Mouse (Mus musculus) hindbrain, embryonic 10.5 days (tissue): ENCODE measurements around the gene Timm13. TPM values are rescaled to one million over a fixed set of nuclear protein-coding genes. Genes with fewer than 3 reads are reported as not detected.

Source experiments
- DNase-seq: peaks from one replicate; pipeline ENCODE4 v3.0.0-alpha.2; 2017; ENCODE audit warnings: low spot score
- H3K27ac ChIP-seq: fragments of 300-500 bp; sonication (generic); 2 replicates; pipeline ENCODE4 v1.5.1; 2016; ENCODE audit warnings: mild to moderate bottlenecking, moderate library complexity
- H3K27me3 ChIP-seq: fragments of 300-500 bp; sonication (generic); 2 replicates; pipeline ENCODE4 v1.6.1; 2016; ENCODE audit warnings: mild to moderate bottlenecking; ENCODE audit not compliant: poor library complexity, insufficient read depth, severe bottlenecking
- H3K36me3 ChIP-seq: fragments of 300-500 bp; sonication (generic); 2 replicates; pipeline ENCODE4 v1.6.1; 2016; ENCODE audit warnings: mild to moderate bottlenecking, moderate library complexity
- H3K4me1 ChIP-seq: fragments of 300-500 bp; sonication (generic); replicated peaks from 2 replicates; pipeline ENCODE4 v1.6.1; 2016; ENCODE audit warnings: mild to moderate bottlenecking
- H3K4me3 ChIP-seq: fragments of 300-500 bp; sonication (generic); 2 replicates; pipeline ENCODE4 v1.5.1; 2016; ENCODE audit warnings: mild to moderate bottlenecking, moderate library complexity
- H3K9me3 ChIP-seq: fragments of 300-500 bp; sonication (generic); 2 replicates; pipeline ENCODE4 v1.6.1; 2016; ENCODE audit warnings: mild to moderate bottlenecking, moderate library complexity
- WGBS: fragments of 180-500 bp; shearing (Covaris S2); methylation state at CpG from one replicate; pipeline ENCODE4 v1.1.7; 2016; 5-methylcytosine and 5-hydroxymethylcytosine counted together
- polyA plus RNA-seq: library from polyadenylated mRNA; unstranded; fragments of >200 nt; fragmentation: Nextera tagmentation; extraction: Ambion mirVana; gene quantifications from 2 replicates; pipeline ENCODE4 v1.2.1, GENCODE M21; 2016

The Timm13 gene
- polyA plus RNA-seq, 1 experiment from 2014 or later: 391 TPM

- Histone ChIP-seq H3K27ac (0 out of 2 replicates have a peak overlapping the region, but pooled peaks have one; percentile 12), H3K9me3 (peaks cover under 1% of the 10 kb centered on the region; the same call in 1 of the 2 replicates), H3K4me1 (peaks cover 39% of the 10 kb centered on the region), H3K36me3 (peaks cover 37% of the 10 kb centered on the region), H3K4me3 (peak overlapping the region; percentile 32), H3K27me3 (peaks cover 9% of the 10 kb centered on the region; the same call in 1 of the 2 replicates)
- no peak for DNase-seq
- 34% methylated on average over 41 of the region's 41 CpGs for WGBS
Observed at GRCm38 (mm10) chr10:80897861-80898510, 2.8 kb downstream of the Timm13 start.

- H3K27me3 ChIP-seq: peaks cover 9% of the 10 kb centered on the region; the same call in 1 of the 2 replicates
- no peak for DNase-seq
- H3K4me3 ChIP-seq: no peak overlapping the region
- 73% methylated on average over 24 of the region's 24 CpGs for WGBS
- no peak overlapping the region; the same call in 1 of the 2 replicates for H3K27ac ChIP-seq
- H3K36me3 ChIP-seq: peaks cover 26% of the 10 kb centered on the region
- peaks cover 12% of the 10 kb centered on the region for H3K9me3 ChIP-seq
- peaks cover 39% of the 10 kb centered on the region for H3K4me1 ChIP-seq
Observed at GRCm38 (mm10) chr10:80896581-80897485, 3.9 kb downstream of the Timm13 start.

- no peak for DNase-seq
- peaks cover 13% of the 10 kb centered on the region for H3K9me3 ChIP-seq
- H3K4me1 ChIP-seq: peaks cover 35% of the 10 kb centered on the region
- H3K4me3 ChIP-seq: no peak overlapping the region
- WGBS: 82% methylated on average over 6 of the region's 6 CpGs
- peaks cover 21% of the 10 kb centered on the region for H3K36me3 ChIP-seq
- peaks cover 10% of the 10 kb centered on the region; the same call in 1 of the 2 replicates for H3K27me3 ChIP-seq
- no peak overlapping the region for H3K27ac ChIP-seq
Observed at GRCm38 (mm10) chr10:80895697-80896096, 5.1 kb downstream of the Timm13 start.

DNA sequence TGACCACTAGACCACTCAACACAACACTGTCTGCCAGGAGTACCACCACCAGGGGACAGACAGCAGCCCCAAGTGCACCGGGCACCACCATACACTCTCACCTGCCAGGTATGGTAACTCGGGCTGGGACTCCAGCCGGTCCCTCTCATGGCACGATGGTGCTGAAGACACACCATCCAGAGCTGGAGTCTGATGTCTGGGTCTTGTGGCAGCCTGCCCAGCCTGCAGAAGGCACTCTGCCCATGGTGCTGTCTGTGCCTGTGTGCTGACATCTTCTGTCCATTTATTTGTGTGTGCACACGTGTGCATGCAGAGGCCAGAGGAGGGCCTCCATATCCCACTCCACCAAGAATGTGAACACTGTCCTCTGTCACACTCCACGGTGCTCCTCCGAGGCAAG is 5.7 kb downstream of the Timm13 start:
- WGBS: 90% methylated on average over 7 of the region's 7 CpGs
- peaks cover 36% of the 10 kb centered on the region for H3K4me1 ChIP-seq
- peaks cover 21% of the 10 kb centered on the region for H3K36me3 ChIP-seq
- no peak overlapping the region for H3K4me3 ChIP-seq
- peaks cover 16% of the 10 kb centered on the region for H3K27me3 ChIP-seq
- no peak overlapping the region for H3K27ac ChIP-seq
- no peak for DNase-seq
- H3K9me3 ChIP-seq: peaks cover 13% of the 10 kb centered on the region

DNA sequence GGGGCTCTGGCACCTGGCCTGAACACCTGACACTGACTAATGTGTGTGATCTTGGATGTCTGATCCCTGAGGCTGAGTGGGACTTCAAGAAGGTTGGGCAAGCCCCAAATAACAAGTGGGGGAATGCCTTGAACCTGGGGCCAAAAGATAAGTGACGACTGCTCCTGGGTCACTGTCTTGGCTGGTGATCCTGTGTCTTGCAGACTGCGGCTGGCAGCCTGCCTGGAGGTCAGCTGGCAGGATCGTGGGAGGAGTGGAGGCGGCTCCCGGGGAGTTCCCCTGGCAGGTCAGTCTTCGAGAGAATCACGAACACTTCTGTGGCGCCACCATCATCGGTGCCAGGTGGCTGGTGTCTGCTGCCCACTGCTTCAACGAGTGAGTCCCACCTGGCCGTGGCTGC is 13.6 kb downstream of the Timm13 start:
- Histone ChIP-seq H3K36me3 (no peaks in the 10 kb centered on the region), H3K4me3 (no peak overlapping the region), H3K27ac (no peak overlapping the region), H3K27me3 (peaks cover 36% of the 10 kb centered on the region), H3K9me3 (peaks cover 4% of the 10 kb centered on the region), H3K4me1 (peaks cover 5% of the 10 kb centered on the region; the same call in 1 of the 2 replicates)
- no peak for DNase-seq
- WGBS: 79% methylated on average over 11 of the region's 11 CpGs

GRCm38 (mm10) chr10:80881301-80881700 is 19.5 kb downstream of the Timm13 start:
- WGBS: 24% methylated on average over 10 of the region's 10 CpGs
- no peaks in the 10 kb centered on the region; the same call in 1 of the 2 replicates for H3K27me3 ChIP-seq
- no peaks in the 10 kb centered on the region for H3K36me3 ChIP-seq
- H3K27ac ChIP-seq: no peak overlapping the region
- peaks cover 9% of the 10 kb centered on the region for H3K4me1 ChIP-seq
- DNase-seq: peak; percentile 79
- H3K4me3 ChIP-seq: no peak overlapping the region
- no peaks in the 10 kb centered on the region for H3K9me3 ChIP-seq

- Histone ChIP-seq H3K36me3 (no peaks in the 10 kb centered on the region), H3K4me1 (peaks cover 12% of the 10 kb centered on the region), H3K27ac (no peak overlapping the region), H3K4me3 (no peak overlapping the region), H3K27me3 (no peaks in the 10 kb centered on the region; the same call in 1 of the 2 replicates), H3K9me3 (no peaks in the 10 kb centered on the region)
- 71% methylated on average over 2 of the region's 2 CpGs for WGBS
- DNase-seq: no peak
Observed at GRCm38 (mm10) chr10:80880901-80881300, 19.9 kb downstream of the Timm13 start.

DNA sequence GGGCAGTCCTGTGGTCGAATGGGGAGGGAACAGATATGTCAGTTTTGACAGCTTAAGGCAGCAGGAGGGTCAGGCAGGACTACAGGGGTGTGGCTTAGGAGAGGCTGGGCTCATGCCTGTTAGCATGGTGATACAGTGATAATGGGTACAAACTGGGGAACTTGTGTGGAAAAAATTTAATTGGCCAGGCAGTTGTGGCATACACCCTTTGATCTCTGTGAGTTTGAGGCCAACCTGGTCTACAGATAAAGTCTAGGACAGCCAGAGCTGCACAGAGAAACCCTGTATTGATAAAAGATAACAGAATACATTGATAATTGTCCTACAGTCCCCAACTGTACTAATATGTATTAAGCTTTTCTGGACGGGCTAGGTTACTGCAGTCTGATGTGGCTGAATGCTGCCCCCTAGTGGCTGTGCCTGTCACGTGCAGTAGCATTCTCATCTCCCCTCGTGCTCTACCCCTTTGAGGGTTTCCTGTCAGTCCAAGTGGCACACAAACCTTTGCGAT is 20.6 kb downstream of the Timm13 start:
- 19% methylated on average over 5 of the region's 5 CpGs for whole genome bisulfite sequencing
- H3K4me3 ChIP-seq: no peak overlapping the region

DNA sequence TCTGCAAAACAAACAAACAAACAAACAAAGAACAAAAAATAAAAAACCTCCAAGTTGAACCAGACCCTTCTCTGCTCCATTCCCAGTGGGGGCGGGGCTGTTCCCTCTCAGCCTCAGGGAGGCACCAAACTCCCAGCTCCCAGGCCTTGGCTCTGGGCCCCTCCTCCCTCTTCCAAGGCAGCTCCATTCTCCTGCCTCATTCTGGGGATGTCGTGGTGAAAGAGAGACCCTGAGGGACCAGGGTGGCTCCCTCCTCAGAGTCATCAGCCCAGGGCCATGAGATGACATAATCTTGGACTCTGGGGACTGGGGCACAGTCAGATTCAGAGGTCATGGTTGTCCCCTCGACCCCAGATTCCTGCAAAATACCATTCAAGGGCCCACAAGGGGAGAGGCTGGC is 24.2 kb downstream of the Timm13 start:
- no peaks in the 10 kb centered on the region for H3K9me3 ChIP-seq
- H3K27ac ChIP-seq: no peak overlapping the region
- H3K27me3 ChIP-seq: peaks cover 2% of the 10 kb centered on the region
- no peak overlapping the region for H3K4me3 ChIP-seq
- no peak for DNase-seq
- H3K36me3 ChIP-seq: no peaks in the 10 kb centered on the region
- WGBS: 29% methylated on average over 3 of the region's 3 CpGs
- H3K4me1 ChIP-seq: peaks cover 29% of the 10 kb centered on the region

More for the DNA sequence above, 20.6 kb downstream of the Timm13 start:
- DNase-seq: peak; percentile 69
- Histone ChIP-seq H3K36me3 (no peaks in the 10 kb centered on the region), H3K4me1 (peaks cover 12% of the 10 kb centered on the region), H3K27me3 (no peaks in the 10 kb centered on the region; the same call in 1 of the 2 replicates), H3K27ac (no peak overlapping the region), H3K9me3 (no peaks in the 10 kb centered on the region)

- H3K36me3 ChIP-seq: no peaks in the 10 kb centered on the region
- WGBS: 29% methylated on average over 5 of the region's 5 CpGs
Observed at GRCm38 (mm10) chr10:80876028-80876427, 24.7 kb downstream of the Timm13 start.

DNA sequence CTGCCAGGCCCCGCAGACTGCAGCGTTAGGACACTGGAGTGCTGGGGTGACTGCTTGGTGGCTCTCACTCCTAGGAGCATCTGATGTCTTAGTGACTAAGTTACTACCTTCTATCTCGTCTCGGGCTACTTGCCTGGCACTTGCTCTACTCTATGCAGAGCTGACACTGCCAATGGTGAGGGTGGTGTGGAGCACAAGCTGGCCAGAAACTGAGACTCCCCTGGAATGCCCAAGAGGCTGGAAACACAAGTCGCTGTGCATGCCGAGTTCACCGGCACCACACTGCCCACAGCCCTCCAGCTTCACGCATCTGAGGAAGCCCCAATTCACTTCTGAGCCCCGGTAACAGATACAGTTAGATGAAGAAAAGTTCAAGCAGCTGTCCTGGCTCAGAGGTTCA is 26.7 kb downstream of the Timm13 start:
- H3K4me3 ChIP-seq: no peak overlapping the region
- no peaks in the 10 kb centered on the region for H3K36me3 ChIP-seq
- DNase-seq: no peak
- WGBS: 80% methylated on average over 9 of the region's 9 CpGs
- peaks cover 4% of the 10 kb centered on the region for H3K27me3 ChIP-seq
- H3K9me3 ChIP-seq: no peaks in the 10 kb centered on the region
- peaks cover 29% of the 10 kb centered on the region for H3K4me1 ChIP-seq
- peak overlapping the region; percentile 24; the same call in 1 of the 2 replicates for H3K27ac ChIP-seq

More at GRCm38 (mm10) chr10:80876028-80876427, 24.7 kb downstream of the Timm13 start:
- no peaks in the 10 kb centered on the region for H3K9me3 ChIP-seq
- peaks cover 4% of the 10 kb centered on the region for H3K27me3 ChIP-seq
- peaks cover 29% of the 10 kb centered on the region for H3K4me1 ChIP-seq
- DNase-seq: peak; percentile 64
- peak overlapping the region; percentile 42; the same call in 1 of the 2 replicates for H3K27ac ChIP-seq
- no peak overlapping the region for H3K4me3 ChIP-seq

GRCm38 (mm10) chr10:80871581-80871980 is 29.2 kb downstream of the Timm13 start, which contains the start of gene Tmprss9:
TSS of gene Tmprss9 (plus strand) at chr10:80871848.
- 33% methylated on average over 9 of the region's 9 CpGs for WGBS
- Histone ChIP-seq H3K27ac (0 out of 2 replicates have a peak within 1 kb of the TSS, but pooled peaks have one; percentile 16), H3K27me3 (peaks cover 4% of the 10 kb centered on the region; the same call in 1 of the 2 replicates), H3K36me3 (peaks cover 23% of the 10 kb centered on the region), H3K9me3 (no peaks in the 10 kb centered on the region), H3K4me1 (peaks cover 23% of the 10 kb centered on the region), H3K4me3 (no peak within 1 kb of the TSS)
- DNase-seq: no peak
